Mouse (Mus musculus) cerebellum, adult 2 months (tissue): ENCODE data around the gene Zbtb16. TPM values are rescaled to one million over a fixed set of nuclear protein-coding genes. Genes with fewer than 3 reads are reported as not detected.
A peak's percentile ranks its signal among the peaks of the same experiment; 100 is the strongest.

Experiments
- DNase-seq, 2 experiments: peaks; one replicate each; pipeline ENCODE4 v3.0.0; 2021
- H3K27ac ChIP-seq: fragments of 200-500 bp; 2 replicates; pipeline ENCODE4 v1.5.1; 2012; ENCODE audit warnings: low read length, control low read depth, inconsistent platforms; ENCODE audit not compliant: insufficient read depth
- H3K27me3 ChIP-seq: fragments of 200-500 bp; 2 replicates; pipeline ENCODE4 v1.6.1; 2012; ENCODE audit warnings: inconsistent platforms, mild to moderate bottlenecking, low read length, moderate library complexity; ENCODE audit not compliant: control insufficient read depth, insufficient read depth
- H3K4me1 ChIP-seq: fragments of 200-500 bp; 2 replicates; pipeline ENCODE4 v1.6.1; 2011; ENCODE audit warnings: low read length; ENCODE audit not compliant: control insufficient read depth, insufficient read depth
- H3K4me3 ChIP-seq: fragments of 200-500 bp; replicated peaks from 2 replicates; pipeline ENCODE3; 2011; ENCODE audit warnings: mild to moderate bottlenecking, low read depth, low read length, control low read depth; ENCODE audit not compliant: insufficient read depth
- CTCF ChIP-seq: fragments of 200-500 bp; IDR thresholded peaks from 2 replicates; pipeline ENCODE4 v1.5.1; 2011; ENCODE audit warnings: low read depth, mild to moderate bottlenecking, control low read depth, low read length, moderate library complexity, borderline replicate concordance; ENCODE audit not compliant: insufficient read depth
- POLR2A ChIP-seq: fragments of 200-500 bp; IDR thresholded peaks from 2 replicates; pipeline ENCODE4 v1.6.1; 2011; ENCODE audit warnings: low read length, control low read depth, borderline replicate concordance; ENCODE audit not compliant: insufficient read depth
- WGBS: fragments of 180-500 bp; shearing (Covaris S2); methylation state at CpG from one replicate; pipeline ENCODE4 v1.1.7; 2018; 5-methylcytosine and 5-hydroxymethylcytosine counted together
- polyA plus RNA-seq: library from polyadenylated mRNA; depleted of rRNA; stranded (reverse); fragments of >200 nt; gene quantifications from 2 replicates; pipeline ENCODE4 v1.2.3, GENCODE M21; 2012; rRNA removed

Zbtb16 gene
- polyA plus RNA-seq: 5.0 and 8.5 TPM in 2 replicates

- no peaks in the 10 kb centered on the region; the same call in 1 of the 2 replicates for H3K27me3 ChIP-seq
- TF ChIP-seq POLR2A (no peak), CTCF (no peak)
- peak within 1 kb of the TSS; percentile 59 for H3K4me3 ChIP-seq
- peak; percentile 66 to 69 for DNase-seq
- under 1% methylated on average over 71 of the region's 78 CpGs for WGBS
- H3K27ac ChIP-seq: no peak within 1 kb of the TSS; the same call in 1 of the 2 replicates
- H3K4me1 ChIP-seq: no peaks in the 10 kb centered on the region
These were observed at the start of gene Zbtb16 for GRCm38 (mm10) chr9:48835631-48836565. Gene Zbtb16 (minus strand): TSS chr9:48836222.

DNA sequence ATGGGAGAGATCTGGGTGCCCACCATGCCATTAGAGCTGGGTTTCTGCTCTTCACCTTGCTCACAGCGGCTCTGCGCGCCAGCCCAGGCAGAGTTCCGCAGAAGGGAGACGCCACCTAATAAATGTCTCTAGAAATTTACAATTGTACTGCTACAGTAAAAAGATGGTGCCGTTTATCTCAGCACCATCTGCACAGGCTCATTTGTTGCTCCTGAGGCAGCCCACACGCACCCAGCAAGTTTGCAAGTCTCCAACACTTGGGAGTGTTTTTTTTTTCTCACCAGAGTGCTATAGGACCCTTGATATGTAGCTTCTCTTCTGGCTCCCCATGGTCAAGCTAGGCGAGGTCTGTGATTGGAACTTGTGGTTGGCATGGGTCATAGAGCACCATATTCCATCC, 36.9 kb upstream of the Zbtb16 start:
- TF ChIP-seq POLR2A (no peak), CTCF (no peak)
- H3K4me1 ChIP-seq: no peaks in the 10 kb centered on the region
- no peak for DNase-seq
- no peak overlapping the region for H3K4me3 ChIP-seq
- H3K27ac ChIP-seq: no peak overlapping the region
- no peaks in the 10 kb centered on the region for H3K27me3 ChIP-seq
- 92% methylated on average over 8 of the region's 8 CpGs for whole genome bisulfite sequencing

- H3K4me3 ChIP-seq: no peak overlapping the region
- no peak for DNase-seq
- no peak for TF ChIP-seq POLR2A
- no peak for TF ChIP-seq CTCF
- H3K27ac ChIP-seq: no peak overlapping the region
- no peaks in the 10 kb centered on the region for H3K27me3 ChIP-seq
- H3K4me1 ChIP-seq: no peaks in the 10 kb centered on the region
- WGBS: 41% methylated on average over 12 of the region's 12 CpGs
These were observed 30.6 kb upstream of the Zbtb16 start for GRCm38 (mm10) chr9:48866523-48867121.

GRCm38 (mm10) chr9:48865235-48865634, 29.2 kb upstream of the Zbtb16 start:
- Histone ChIP-seq H3K4me1 (no peaks in the 10 kb centered on the region), H3K27me3 (no peaks in the 10 kb centered on the region), H3K4me3 (no peak overlapping the region), H3K27ac (no peak overlapping the region)
- DNase-seq: no peak
- TF ChIP-seq POLR2A: no peak
- no peak for TF ChIP-seq CTCF
- 65% methylated on average over 9 of the region's 9 CpGs for WGBS

DNA sequence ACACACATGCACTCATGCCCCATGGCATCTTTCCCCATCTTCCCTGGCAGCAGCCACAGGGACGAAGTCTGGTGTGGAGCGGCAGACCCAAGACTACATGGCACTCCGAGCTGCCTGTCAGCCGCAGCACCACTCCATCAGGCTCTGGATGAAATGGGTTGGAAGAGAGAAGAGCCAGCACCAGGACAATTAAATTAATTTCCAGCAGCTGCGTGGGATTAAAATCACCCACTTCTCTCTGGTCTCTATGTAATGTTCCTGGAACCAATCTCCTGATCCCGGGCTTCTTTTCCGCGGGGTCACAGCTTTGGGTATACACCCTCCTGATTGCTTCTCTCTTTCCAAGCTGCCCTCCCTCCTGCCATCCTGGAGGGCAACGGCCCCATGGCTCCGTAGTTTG, 25.5 kb upstream of the Zbtb16 start:
- no peaks in the 10 kb centered on the region for H3K27me3 ChIP-seq
- no peak overlapping the region for H3K4me3 ChIP-seq
- no peak overlapping the region for H3K27ac ChIP-seq
- no peaks in the 10 kb centered on the region for H3K4me1 ChIP-seq
- 46% methylated on average over 10 of the region's 10 CpGs for WGBS
- TF ChIP-seq CTCF (no peak), POLR2A (no peak)
- DNase-seq: no peak

GRCm38 (mm10) chr9:48860526-48860845, 24.5 kb upstream of the Zbtb16 start:
- peak; percentile 65 to 77 for DNase-seq
- peak; percentile 97 for TF ChIP-seq CTCF
- TF ChIP-seq POLR2A: no peak
- no peak overlapping the region for H3K27ac ChIP-seq
- no peaks in the 10 kb centered on the region for H3K27me3 ChIP-seq
- H3K4me1 ChIP-seq: no peaks in the 10 kb centered on the region
- no peak overlapping the region for H3K4me3 ChIP-seq
- WGBS: 2% methylated on average over 6 of the region's 6 CpGs

DNA sequence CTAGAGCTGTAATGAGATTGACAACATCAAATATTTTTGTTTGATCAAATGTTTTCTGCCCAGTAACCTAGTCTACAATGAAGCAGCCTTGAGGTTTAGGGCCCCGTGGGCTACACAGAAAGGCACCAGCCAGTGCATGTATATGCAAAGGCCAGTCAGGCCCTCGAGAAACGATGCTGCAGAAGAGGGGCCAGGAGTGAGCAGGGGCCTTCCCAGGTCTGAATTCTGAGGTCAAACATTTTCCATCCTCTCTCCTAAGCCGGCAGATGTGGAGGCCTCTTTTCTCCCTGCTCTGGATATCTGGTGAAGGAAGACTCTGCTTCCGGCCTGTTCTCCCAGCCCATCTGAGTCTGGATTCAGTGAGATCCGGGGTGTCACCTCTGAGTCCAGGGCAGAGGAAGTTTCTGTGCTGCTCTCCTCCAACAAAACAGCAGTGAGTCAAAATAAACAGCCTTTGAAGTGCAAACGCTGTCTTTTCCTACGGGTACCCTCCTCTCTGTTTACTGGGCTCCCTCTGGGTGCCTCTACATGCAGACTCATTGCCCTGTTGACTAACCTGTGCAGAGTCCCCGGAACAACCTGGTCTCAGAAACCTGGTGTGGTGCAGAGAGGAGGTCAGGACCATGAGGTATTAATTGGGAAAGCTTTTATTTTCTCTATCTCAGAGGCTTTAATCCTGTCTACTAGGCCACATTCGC, 24.0 kb upstream of the Zbtb16 start:
- Histone ChIP-seq H3K4me3 (no peak overlapping the region), H3K27me3 (no peaks in the 10 kb centered on the region), H3K27ac (no peak overlapping the region), H3K4me1 (no peaks in the 10 kb centered on the region)
- no peak for DNase-seq
- no peak for TF ChIP-seq CTCF
- TF ChIP-seq POLR2A: no peak
- 57% methylated on average over 10 of the region's 10 CpGs for WGBS
